Mouse (Mus musculus): ENCODE measurements around the gene Tec. TPM values are rescaled to one million over a fixed set of nuclear protein-coding genes. Genes with fewer than 3 reads are reported as not detected.

The Tec gene
- polyA plus RNA-seq, 1 experiment from 2014 or later: 8.6 TPM

GRCm38 (mm10) chr5:72904903-72905790 is 36.9 kb upstream of the Tec start:
- ATAC-seq (replicated peaks; ENCODE audit: low FRiP score): no peak

GRCm38 (mm10) chr5:72902876-72903516 is 34.7 kb upstream of the Tec start:
- no peak overlapping the region for H3K27ac ChIP-seq
- H3K36me3 ChIP-seq: no peaks in the 10 kb centered on the region
- no peak overlapping the region for H3K9ac ChIP-seq
- WGBS: 75% methylated on average over 3 of the region's 3 CpGs
- H3K27me3 ChIP-seq: no peaks in the 10 kb centered on the region
- no peaks in the 10 kb centered on the region for H3K4me1 ChIP-seq
- ATAC-seq (replicated peaks; ENCODE audit: low FRiP score): no peak
- no peaks in the 10 kb centered on the region for H3K9me3 ChIP-seq (replicated peaks)
- H3K4me2 ChIP-seq: no peak overlapping the region
- H3K4me3 ChIP-seq (replicated peaks): no peak overlapping the region

More at GRCm38 (mm10) chr5:72904903-72905790, 36.9 kb upstream of the Tec start:
- Histone ChIP-seq H3K4me1 (no peaks in the 10 kb centered on the region), H3K27ac (no peak overlapping the region), H3K9me3 (replicated peaks) (no peaks in the 10 kb centered on the region), H3K4me2 (no peak overlapping the region), H3K4me3 (replicated peaks) (no peak overlapping the region), H3K9ac (no peak overlapping the region), H3K27me3 (no peaks in the 10 kb centered on the region), H3K36me3 (no peaks in the 10 kb centered on the region)
- WGBS: 75% methylated on average over 18 of the region's 18 CpGs

GRCm38 (mm10) chr5:72902312-72902711 is 34.0 kb upstream of the Tec start:
- 86% methylated on average over 3 of the region's 3 CpGs for WGBS
- Histone ChIP-seq H3K4me2 (no peak overlapping the region), H3K36me3 (no peaks in the 10 kb centered on the region), H3K9ac (no peak overlapping the region), H3K27ac (no peak overlapping the region), H3K4me3 (replicated peaks) (no peak overlapping the region), H3K9me3 (replicated peaks) (no peaks in the 10 kb centered on the region), H3K27me3 (no peaks in the 10 kb centered on the region), H3K4me1 (no peaks in the 10 kb centered on the region)
- ATAC-seq (replicated peaks; ENCODE audit: low FRiP score): no peak

- no peak for ATAC-seq (replicated peaks; ENCODE audit: low FRiP score)
- no peaks in the 10 kb centered on the region for H3K27me3 ChIP-seq
- H3K9ac ChIP-seq: no peak overlapping the region
- H3K4me2 ChIP-seq: no peak overlapping the region
- 86% methylated on average over 4 of the region's 4 CpGs for WGBS
- H3K36me3 ChIP-seq: no peaks in the 10 kb centered on the region
- peaks cover 3% of the 10 kb centered on the region for H3K4me1 ChIP-seq
- H3K27ac ChIP-seq: no peak overlapping the region
- H3K4me3 ChIP-seq (replicated peaks): no peak overlapping the region
- H3K9me3 ChIP-seq (replicated peaks): no peaks in the 10 kb centered on the region
Observed at GRCm38 (mm10) chr5:72901866-72902265, 33.6 kb upstream of the Tec start.

GRCm38 (mm10) chr5:72899255-72899654 is 31.0 kb upstream of the Tec start:
- ATAC-seq (replicated peaks; ENCODE audit: low FRiP score): no peak

GRCm38 (mm10) chr5:72897998-72898397 is 29.7 kb upstream of the Tec start:
- H3K27ac ChIP-seq: no peak overlapping the region
- peaks cover 5% of the 10 kb centered on the region for H3K4me1 ChIP-seq
- no peaks in the 10 kb centered on the region for H3K27me3 ChIP-seq
- no peak overlapping the region for H3K4me3 ChIP-seq (replicated peaks)
- no peak overlapping the region for H3K4me2 ChIP-seq
- H3K9me3 ChIP-seq (replicated peaks): no peaks in the 10 kb centered on the region
- ATAC-seq (replicated peaks; ENCODE audit: low FRiP score): no peak
- WGBS: 29% methylated on average over 6 of the region's 6 CpGs
- no peaks in the 10 kb centered on the region for H3K36me3 ChIP-seq
- no peak overlapping the region for H3K9ac ChIP-seq

More at GRCm38 (mm10) chr5:72899255-72899654, 31.0 kb upstream of the Tec start:
- Histone ChIP-seq H3K27me3 (no peaks in the 10 kb centered on the region), H3K4me1 (peaks cover 5% of the 10 kb centered on the region), H3K9ac (no peak overlapping the region), H3K27ac (no peak overlapping the region), H3K4me2 (no peak overlapping the region), H3K4me3 (replicated peaks) (no peak overlapping the region), H3K36me3 (no peaks in the 10 kb centered on the region), H3K9me3 (replicated peaks) (no peaks in the 10 kb centered on the region)
- 90% methylated on average over 8 of the region's 8 CpGs for WGBS

GRCm38 (mm10) chr5:72896478-72897279 is 28.4 kb upstream of the Tec start:
- Histone ChIP-seq H3K4me3 (replicated peaks) (no peak overlapping the region), H3K27ac (no peak overlapping the region), H3K4me1 (peaks cover 5% of the 10 kb centered on the region), H3K4me2 (no peak overlapping the region), H3K36me3 (no peaks in the 10 kb centered on the region), H3K9me3 (replicated peaks) (no peaks in the 10 kb centered on the region), H3K27me3 (no peaks in the 10 kb centered on the region), H3K9ac (no peak overlapping the region)
- 72% methylated on average over 18 of the region's 18 CpGs for WGBS
- no peak for ATAC-seq (replicated peaks; ENCODE audit: low FRiP score)

- 93% methylated on average over 11 of the region's 11 CpGs for WGBS
- Histone ChIP-seq H3K4me1 (peaks cover 5% of the 10 kb centered on the region), H3K9ac (no peak overlapping the region), H3K4me3 (replicated peaks) (no peak overlapping the region), H3K4me2 (no peak overlapping the region), H3K27ac (no peak overlapping the region), H3K36me3 (no peaks in the 10 kb centered on the region), H3K27me3 (no peaks in the 10 kb centered on the region), H3K9me3 (replicated peaks) (no peaks in the 10 kb centered on the region)
- no peak for ATAC-seq (replicated peaks; ENCODE audit: low FRiP score)
Observed at GRCm38 (mm10) chr5:72895261-72895660, 27.0 kb upstream of the Tec start.

GRCm38 (mm10) chr5:72893987-72894386 is 25.7 kb upstream of the Tec start:
- 59% methylated on average over 5 of the region's 5 CpGs for WGBS
- no peak overlapping the region for H3K4me2 ChIP-seq
- H3K9me3 ChIP-seq (replicated peaks): no peaks in the 10 kb centered on the region
- no peaks in the 10 kb centered on the region for H3K27me3 ChIP-seq
- H3K9ac ChIP-seq: no peak overlapping the region
- H3K36me3 ChIP-seq: no peaks in the 10 kb centered on the region
- no peak overlapping the region for H3K27ac ChIP-seq
- peaks cover 5% of the 10 kb centered on the region for H3K4me1 ChIP-seq
- ATAC-seq (replicated peaks; ENCODE audit: low FRiP score): no peak
- no peak overlapping the region for H3K4me3 ChIP-seq (replicated peaks)

- no peaks in the 10 kb centered on the region for H3K36me3 ChIP-seq
- H3K4me3 ChIP-seq (replicated peaks): no peak overlapping the region
- H3K27ac ChIP-seq: no peak overlapping the region
- ATAC-seq (replicated peaks; ENCODE audit: low FRiP score): no peak
- H3K4me2 ChIP-seq: no peak overlapping the region
- H3K9me3 ChIP-seq (replicated peaks): no peaks in the 10 kb centered on the region
- no peak overlapping the region for H3K9ac ChIP-seq
- no peaks in the 10 kb centered on the region for H3K27me3 ChIP-seq
- peaks cover 3% of the 10 kb centered on the region for H3K4me1 ChIP-seq
- 3% methylated on average over 12 of the region's 12 CpGs for WGBS
Observed at GRCm38 (mm10) chr5:72891534-72891933, 23.3 kb upstream of the Tec start.

GRCm38 (mm10) chr5:72888260-72888659 is 20.0 kb upstream of the Tec start:
- H3K4me1 ChIP-seq: peaks cover 3% of the 10 kb centered on the region
- H3K36me3 ChIP-seq: no peaks in the 10 kb centered on the region
- H3K27ac ChIP-seq: no peak overlapping the region
- H3K4me3 ChIP-seq (replicated peaks): no peak overlapping the region
- no peak overlapping the region for H3K9ac ChIP-seq
- H3K27me3 ChIP-seq: no peaks in the 10 kb centered on the region
- H3K9me3 ChIP-seq (replicated peaks): no peaks in the 10 kb centered on the region
- H3K4me2 ChIP-seq: no peak overlapping the region
- no peak for ATAC-seq (replicated peaks; ENCODE audit: low FRiP score)
- 79% methylated on average over 7 of the region's 7 CpGs for WGBS
